Mouse (Mus musculus): ENCODE measurements around the gene Srrd. TPM values are rescaled to one million over a fixed set of nuclear protein-coding genes. Genes with fewer than 3 reads are reported as not detected.

Gene Srrd
- total and polyA plus RNA-seq, 2 experiments from 2014 or later, result 56.0 to 84.3 TPM

GRCm38 (mm10) chr5:112298226-112298988 is 44.4 kb downstream of the Srrd start:
- H3K9ac ChIP-seq (replicated peaks; ENCODE audit: low read length), result no peak overlapping the region
- 89% methylated on average over 12 of the region's 12 CpGs for WGBS
- TF ChIP-seq CTCF (IDR thresholded peaks at IDR 0.05; ENCODE audit: low read depth), result no peak
- no peaks in the 10 kb centered on the region for H3K36me3 ChIP-seq (ENCODE audit: insufficient read depth, low read length)
- no peak overlapping the region for H3K4me2 ChIP-seq (ENCODE audit: low read depth, low read length)
- no peaks in the 10 kb centered on the region for H3K9me3 ChIP-seq (ENCODE audit: low read length)
- H3K4me3 ChIP-seq (ENCODE audit: low read length), result no peak overlapping the region
- DNase-seq (ENCODE audit: low spot score) (no peak), ATAC-seq (no peak)
- no peaks in the 10 kb centered on the region for H3K27me3 ChIP-seq (ENCODE audit: insufficient read depth, low read length)
- no peak overlapping the region for H3K27ac ChIP-seq
- no peaks in the 10 kb centered on the region for H3K4me1 ChIP-seq (ENCODE audit: insufficient read depth, low read length)

- ATAC-seq, result no peak
- TF ChIP-seq CTCF (IDR thresholded peaks at IDR 0.05; ENCODE audit: low read depth), result no peak
Observed at GRCm38 (mm10) chr5:112297257-112297656, 45.6 kb downstream of the Srrd start.

GRCm38 (mm10) chr5:112296404-112297181 is 46.2 kb downstream of the Srrd start:
- no peaks in the 10 kb centered on the region for H3K36me3 ChIP-seq (ENCODE audit: insufficient read depth, low read length)
- H3K4me3 ChIP-seq (ENCODE audit: low read length), result no peak overlapping the region
- H3K27me3 ChIP-seq (ENCODE audit: insufficient read depth, low read length), result no peaks in the 10 kb centered on the region
- DNase-seq (ENCODE audit: low spot score), result no peak
- WGBS, result 53% methylated on average over 6 of the region's 6 CpGs
- H3K27ac ChIP-seq, result peak overlapping the region; percentile 8; the same call in 1 of the 2 replicates
- no peak for ATAC-seq
- peaks cover 8% of the 10 kb centered on the region; the same call in 1 of the 2 replicates for H3K4me1 ChIP-seq (ENCODE audit: insufficient read depth, low read length)
- H3K9ac ChIP-seq (replicated peaks; ENCODE audit: low read length), result no peak overlapping the region
- TF ChIP-seq CTCF (IDR thresholded peaks at IDR 0.05; ENCODE audit: low read depth), result no peak
- H3K9me3 ChIP-seq (ENCODE audit: low read length), result no peaks in the 10 kb centered on the region
- no peak overlapping the region for H3K4me2 ChIP-seq (ENCODE audit: low read depth, low read length)

More at GRCm38 (mm10) chr5:112297257-112297656, 45.6 kb downstream of the Srrd start:
- Histone ChIP-seq H3K4me1 (ENCODE audit: insufficient read depth, low read length) (0 out of 2 replicates have a peak, but pooled peaks cover 4% of the 10 kb centered on the region), H3K4me2 (ENCODE audit: low read depth, low read length) (no peak overlapping the region), H3K27ac (peak overlapping the region; percentile 8; the same call in 1 of the 2 replicates), H3K27me3 (ENCODE audit: insufficient read depth, low read length) (no peaks in the 10 kb centered on the region), H3K4me3 (ENCODE audit: low read length) (no peak overlapping the region), H3K9me3 (ENCODE audit: low read length) (no peaks in the 10 kb centered on the region), H3K9ac (replicated peaks; ENCODE audit: low read length) (no peak overlapping the region), H3K36me3 (ENCODE audit: insufficient read depth, low read length) (no peaks in the 10 kb centered on the region)
- WGBS, result 63% methylated on average over 2 of the region's 2 CpGs
- no peak for DNase-seq (ENCODE audit: low spot score)

GRCm38 (mm10) chr5:112295564-112295963 is 47.3 kb downstream of the Srrd start:
- WGBS, result 55% methylated on average over 8 of the region's 8 CpGs
- no peak for ATAC-seq
- DNase-seq (ENCODE audit: low spot score), result no peak
- Histone ChIP-seq H3K36me3 (ENCODE audit: insufficient read depth, low read length) (no peaks in the 10 kb centered on the region), H3K4me3 (ENCODE audit: low read length) (no peak overlapping the region), H3K27me3 (ENCODE audit: insufficient read depth, low read length) (no peaks in the 10 kb centered on the region), H3K4me1 (ENCODE audit: insufficient read depth, low read length) (peaks cover 8% of the 10 kb centered on the region; the same call in 1 of the 2 replicates), H3K9me3 (ENCODE audit: low read length) (no peaks in the 10 kb centered on the region), H3K27ac (no peak overlapping the region), H3K9ac (replicated peaks; ENCODE audit: low read length) (no peak overlapping the region), H3K4me2 (ENCODE audit: low read depth, low read length) (no peak overlapping the region)
- no peak for TF ChIP-seq CTCF (IDR thresholded peaks at IDR 0.05; ENCODE audit: low read depth)

GRCm38 (mm10) chr5:112295162-112295561 is 47.7 kb downstream of the Srrd start:
- no peak overlapping the region for H3K27ac ChIP-seq
- no peaks in the 10 kb centered on the region for H3K9me3 ChIP-seq (ENCODE audit: low read length)
- WGBS, result 26% methylated on average over 8 of the region's 8 CpGs
- H3K4me3 ChIP-seq (ENCODE audit: low read length), result no peak overlapping the region
- ATAC-seq (no peak), DNase-seq (ENCODE audit: low spot score) (no peak)
- H3K4me1 ChIP-seq (ENCODE audit: insufficient read depth, low read length), result peaks cover 8% of the 10 kb centered on the region; the same call in 1 of the 2 replicates
- H3K4me2 ChIP-seq (ENCODE audit: low read depth, low read length), result no peak overlapping the region
- H3K9ac ChIP-seq (replicated peaks; ENCODE audit: low read length), result no peak overlapping the region
- no peaks in the 10 kb centered on the region for H3K36me3 ChIP-seq (ENCODE audit: insufficient read depth, low read length)
- H3K27me3 ChIP-seq (ENCODE audit: insufficient read depth, low read length), result no peaks in the 10 kb centered on the region
- no peak for TF ChIP-seq CTCF (IDR thresholded peaks at IDR 0.05; ENCODE audit: low read depth)

GRCm38 (mm10) chr5:112294696-112295095 is 48.1 kb downstream of the Srrd start:
- H3K4me2 ChIP-seq (ENCODE audit: low read depth, low read length), result no peak overlapping the region
- H3K4me3 ChIP-seq (ENCODE audit: low read length), result no peak overlapping the region
- no peak overlapping the region for H3K27ac ChIP-seq
- H3K36me3 ChIP-seq (ENCODE audit: insufficient read depth, low read length), result no peaks in the 10 kb centered on the region
- 62% methylated on average over 4 of the region's 4 CpGs for WGBS
- no peak overlapping the region for H3K9ac ChIP-seq (replicated peaks; ENCODE audit: low read length)
- peaks cover 8% of the 10 kb centered on the region; the same call in 1 of the 2 replicates for H3K4me1 ChIP-seq (ENCODE audit: insufficient read depth, low read length)
- H3K9me3 ChIP-seq (ENCODE audit: low read length), result no peaks in the 10 kb centered on the region
- no peaks in the 10 kb centered on the region for H3K27me3 ChIP-seq (ENCODE audit: insufficient read depth, low read length)
- no peak for DNase-seq (ENCODE audit: low spot score)
- TF ChIP-seq CTCF (IDR thresholded peaks at IDR 0.05; ENCODE audit: low read depth), result no peak
- no peak for ATAC-seq

Measured in hindbrain, postnatal 0 days (tissue).